Mouse (Mus musculus): Measurements from ENCODE around the gene Camsap1. TPM values are rescaled to one million over a fixed set of nuclear protein-coding genes. Genes with fewer than 3 reads are reported as not detected.

The Camsap1 gene
- total and polyA plus RNA-seq, 3 experiments, result 6.2 to 22.1 (median 17.2) TPM

GRCm38 (mm10) chr2:25892440-25892839 lies 90.6 kb downstream of the Camsap1 start:
- H3K4me3 ChIP-seq (replicated peaks in 1 of 3; ENCODE audit: low read depth in 2 of 3, low read length in 2 of 3, poor library complexity in 1 of 3), result no peak overlapping the region
- H3K36me3 ChIP-seq (replicated peaks in 1 of 2; ENCODE audit: control insufficient read depth in 1 of 2, insufficient read depth in 1 of 2, low read length in 1 of 2), result no peaks in the 10 kb centered on the region
- no peak for TF ChIP-seq RCOR1 (conservative IDR thresholded peaks at IDR 0.05; ENCODE audit: low read depth, low read length)
- no peak for TF ChIP-seq CHD1 (IDR thresholded peaks at IDR 0.05; ENCODE audit: low read depth, low read length)
- no peak for TF ChIP-seq ZC3H11A (IDR thresholded peaks at IDR 0.05; ENCODE audit: low read depth, low read length)
- no peak for TF ChIP-seq MXI1 (IDR thresholded peaks at IDR 0.05; ENCODE audit: low read depth, low read length)
- no peak for TF ChIP-seq MAX (IDR thresholded peaks at IDR 0.05; ENCODE audit: low read length)
- no peak for TF ChIP-seq PAX5 (IDR thresholded peaks at IDR 0.05; ENCODE audit: low read length)
- no peak for TF ChIP-seq MAFK (IDR thresholded peaks at IDR 0.05; ENCODE audit: insufficient replicate concordance, low read length)
- no peak for TF ChIP-seq NELFE (IDR thresholded peaks at IDR 0.05; ENCODE audit: low read depth, low read length)
- TF ChIP-seq BHLHE40 (IDR thresholded peaks at IDR 0.05; ENCODE audit: low read depth, low read length), result no peak
- TF ChIP-seq HCFC1 (IDR thresholded peaks at IDR 0.05; ENCODE audit: low read depth, low read length), result no peak
- TF ChIP-seq MYC (IDR thresholded peaks at IDR 0.05; ENCODE audit: low read depth, low read length), result no peak
- H3K27me3 ChIP-seq (replicated peaks), result peaks cover 91% of the 10 kb centered on the region
- H3K4me2 ChIP-seq (ENCODE audit: insufficient read depth, low read depth, poor library complexity, severe bottlenecking), result no peak overlapping the region
- H3K9ac ChIP-seq (ENCODE audit: insufficient read depth, low read depth), result no peak overlapping the region
- dilution Hi-C loops (cut with MboI; ENCODE audit: extremely low pct_ligation_motif_present, extremely low pct_unique_long_range_greater_than_20kb, low sequenced_read_pairs), result no loop called here
- no peaks in the 10 kb centered on the region for H3K9me3 ChIP-seq (replicated peaks; ENCODE audit: low read length)
- no peaks in the 10 kb centered on the region for H3K79me2 ChIP-seq (replicated peaks; ENCODE audit: control insufficient read depth, extremely low read depth, insufficient read depth, poor library complexity, severe bottlenecking)
- H3K27ac ChIP-seq (ENCODE audit: insufficient read depth, low read depth), result no peak overlapping the region
- no peaks in the 10 kb centered on the region for H3K4me1 ChIP-seq (ENCODE audit: control insufficient read depth in 1 of 2, insufficient read depth in 2 of 2)
- in situ Hi-C loops (cut with MboI; ENCODE audit: low pct_ligation_motif_present, low pct_unique_long_range_greater_than_20kb, low sequenced_read_pairs), result no loop called here
- no peak for DNase-seq (ENCODE audit: extremely low read depth)

GRCm38 (mm10) chr2:25888144-25888543 lies 94.9 kb downstream of the Camsap1 start:
- Histone ChIP-seq H3K9me3 (replicated peaks; ENCODE audit: low read length) (no peaks in the 10 kb centered on the region), H3K9ac (ENCODE audit: insufficient read depth, low read depth) (no peak overlapping the region), H3K4me1 (ENCODE audit: control insufficient read depth in 1 of 2, insufficient read depth in 2 of 2) (no peaks in the 10 kb centered on the region), H3K36me3 (replicated peaks in 1 of 2; ENCODE audit: control insufficient read depth in 1 of 2, insufficient read depth in 1 of 2, low read length in 1 of 2) (no peaks in the 10 kb centered on the region), H3K79me2 (replicated peaks; ENCODE audit: control insufficient read depth, extremely low read depth, insufficient read depth, poor library complexity, severe bottlenecking) (no peaks in the 10 kb centered on the region), H3K27me3 (replicated peaks) (peaks cover 98% of the 10 kb centered on the region), H3K27ac (ENCODE audit: insufficient read depth, low read depth) (no peak overlapping the region), H3K4me3 (replicated peaks in 1 of 3; ENCODE audit: low read depth in 2 of 3, low read length in 2 of 3, poor library complexity in 1 of 3) (no peak overlapping the region), H3K4me2 (ENCODE audit: insufficient read depth, low read depth, poor library complexity, severe bottlenecking) (no peak overlapping the region)
- dilution Hi-C loops (cut with MboI; ENCODE audit: extremely low pct_ligation_motif_present, extremely low pct_unique_long_range_greater_than_20kb, low sequenced_read_pairs), result no loop called here
- TF ChIP-seq CHD2 (IDR thresholded peaks at IDR 0.05; ENCODE audit: low read length) (no peak), CTCF (conservative IDR thresholded peaks at IDR 0.05 in 1 of 2, IDR thresholded peaks at IDR 0.05 in 1 of 2; ENCODE audit: low read depth in 2 of 2, low read length in 2 of 2) (peak in 1 of 2 experiments; percentile 36; a peak in 1 of 4 replicates)
- in situ Hi-C loops (cut with MboI; ENCODE audit: low pct_ligation_motif_present, low pct_unique_long_range_greater_than_20kb, low sequenced_read_pairs), result no loop called here
- no peak for DNase-seq (ENCODE audit: extremely low read depth)

GRCm38 (mm10) chr2:25887226-25887625 lies 95.9 kb downstream of the Camsap1 start:
- no peak overlapping the region for H3K4me3 ChIP-seq (replicated peaks in 1 of 3; ENCODE audit: low read depth in 2 of 3, low read length in 2 of 3, poor library complexity in 1 of 3)
- no peaks in the 10 kb centered on the region for H3K9me3 ChIP-seq (replicated peaks; ENCODE audit: low read length)
- no peak overlapping the region for H3K9ac ChIP-seq (ENCODE audit: insufficient read depth, low read depth)
- no peaks in the 10 kb centered on the region for H3K36me3 ChIP-seq (replicated peaks in 1 of 2; ENCODE audit: control insufficient read depth in 1 of 2, insufficient read depth in 1 of 2, low read length in 1 of 2)
- no peak overlapping the region for H3K4me2 ChIP-seq (ENCODE audit: insufficient read depth, low read depth, poor library complexity, severe bottlenecking)
- no peak overlapping the region for H3K27ac ChIP-seq (ENCODE audit: insufficient read depth, low read depth)
- in situ Hi-C loops (cut with MboI; ENCODE audit: low pct_ligation_motif_present, low pct_unique_long_range_greater_than_20kb, low sequenced_read_pairs), result no loop called here
- no peak for DNase-seq (ENCODE audit: extremely low read depth)
- no peaks in the 10 kb centered on the region for H3K4me1 ChIP-seq (ENCODE audit: control insufficient read depth in 1 of 2, insufficient read depth in 2 of 2)
- no peaks in the 10 kb centered on the region for H3K79me2 ChIP-seq (replicated peaks; ENCODE audit: control insufficient read depth, extremely low read depth, insufficient read depth, poor library complexity, severe bottlenecking)
- TF ChIP-seq TBP (conservative IDR thresholded peaks at IDR 0.05; ENCODE audit: low read depth, low read length) (no peak), NRF1 (IDR thresholded peaks at IDR 0.05; ENCODE audit: low read depth, low read length) (no peak), USF2 (conservative IDR thresholded peaks at IDR 0.05; ENCODE audit: low read depth, low read length) (no peak), POLR2A (IDR thresholded peaks at IDR 0.05; ENCODE audit: low read depth, low read length) (no peak), SMC3 (IDR thresholded peaks at IDR 0.05; ENCODE audit: low read depth, low read length) (no peak), MYC (IDR thresholded peaks at IDR 0.05; ENCODE audit: low read depth, low read length) (no peak), CHD2 (IDR thresholded peaks at IDR 0.05; ENCODE audit: low read length) (no peak), ZNF384 (IDR thresholded peaks at IDR 0.05; ENCODE audit: low read depth, low read length) (no peak), JUN (IDR thresholded peaks at IDR 0.05; ENCODE audit: insufficient read depth, low read depth, low read length) (no peak), JUND (conservative IDR thresholded peaks at IDR 0.05; ENCODE audit: low read depth, low read length) (no peak), ZC3H11A (IDR thresholded peaks at IDR 0.05; ENCODE audit: low read depth, low read length) (no peak), KAT2A (IDR thresholded peaks at IDR 0.05; ENCODE audit: insufficient replicate concordance, low read length) (no peak), CTCF (conservative IDR thresholded peaks at IDR 0.05 in 1 of 2, IDR thresholded peaks at IDR 0.05 in 1 of 2; ENCODE audit: low read depth in 2 of 2, low read length in 2 of 2) (no peak)
- peaks cover 96% of the 10 kb centered on the region for H3K27me3 ChIP-seq (replicated peaks)
- dilution Hi-C loops (cut with MboI; ENCODE audit: extremely low pct_ligation_motif_present, extremely low pct_unique_long_range_greater_than_20kb, low sequenced_read_pairs), result no loop called here

All from CH12.LX (cell line).